9 mouse cellular contexts compared by ENCODE assay signal in genomic region chr17:27087426-27087825, GRCm38 (mm10). TPM values are rescaled to one million over a fixed set of nuclear protein-coding genes. Genes with fewer than 3 reads are reported as not detected.
DNase-seq lines count a peak whose midpoint lies in the region; ATAC-seq and TF ChIP-seq lines count a peak whose summit lies in the region.
"Had no signal": no experiment of that assay in that cellular context is flagged by ENCODE, and none has a peak within 500 bp of the region (broad histone marks: within the 10 kb centered on the region; RNA-seq: fewer than 3 reads in every experiment).

No protein-coding gene starts in this region.

- H3K36me3 ChIP-seq in kidney, adult 2 months (ENCODE audit: control insufficient read depth, insufficient read depth, low read length): no peaks in the 10 kb centered on the region
- H3K36me3 ChIP-seq in E14TG2a.4 (ENCODE audit: insufficient read depth, low read length): peaks cover 84% of the 10 kb centered on the region
- peaks cover 2% of the 10 kb centered on the region; the same call in 1 of the 2 replicates for H3K36me3 ChIP-seq in lung, embryonic 16.5 days (ENCODE audit: control insufficient read depth, insufficient read depth, low read length)

- H3K9ac ChIP-seq in lung, embryonic 16.5 days (ENCODE audit: low read length): no peak overlapping the region

- no peak overlapping the region for H3K4me2 ChIP-seq in lung, embryonic 16.5 days (ENCODE audit: low read depth, low read length)

- 49% methylated on average over 12 of the region's 12 CpGs for WGBS in kidney, adult 2 months
- WGBS in lung, embryonic 16.5 days: 40% methylated on average over 12 of the region's 12 CpGs

- no peak for TF ChIP-seq POLR2A in kidney, adult 2 months (IDR thresholded peaks at IDR 0.05; ENCODE audit: low read depth, low read length)

- no peaks in the 10 kb centered on the region for H3K9me3 ChIP-seq in E14TG2a.4 (ENCODE audit: low read length)
- H3K9me3 ChIP-seq in lung, embryonic 16.5 days (ENCODE audit: control insufficient read depth, low read length): 0 out of 2 replicates have a peak, but pooled peaks cover 2% of the 10 kb centered on the region

- 0 out of 2 replicates have a peak, but pooled peaks have one; percentile 20 for ATAC-seq in lung, embryonic 16.5 days (ENCODE audit: low read depth)

- no peaks in the 10 kb centered on the region for H3K27me3 ChIP-seq in kidney, adult 2 months (replicated peaks; ENCODE audit: control insufficient read depth, insufficient read depth, low read length)
- no peaks in the 10 kb centered on the region for H3K27me3 ChIP-seq in E14TG2a.4 (ENCODE audit: insufficient read depth, low read length)
- no peaks in the 10 kb centered on the region for H3K27me3 ChIP-seq in lung, embryonic 16.5 days (ENCODE audit: control insufficient read depth, insufficient read depth, low read depth, low read length)

- peak; percentile 16 for DNase-seq in kidney, adult 2 months
- no peak for DNase-seq in kidney, adult 11 months
- DNase-seq in adrenal gland, postnatal 25 days: peak; percentile 41
- peak; percentile 71 for DNase-seq in thymus, postnatal 25 days
- no peak for DNase-seq in right cerebral cortex, postnatal 10 days (ENCODE audit: low spot score in 2 of 2)
- DNase-seq in urinary bladder, postnatal 36 days (ENCODE audit: low spot score in 2 of 2): no peak

- peak; percentile 53 for TF ChIP-seq CTCF in kidney, adult 2 months (conservative IDR thresholded peaks at IDR 0.05; ENCODE audit: insufficient read depth, insufficient read length, low read depth, low read length)
- TF ChIP-seq CTCF in E14TG2a.4 (conservative IDR thresholded peaks at IDR 0.05; ENCODE audit: low read length): peak; percentile 57

- H3K4me3 ChIP-seq in kidney, adult 2 months (ENCODE audit: insufficient read depth, low read depth, low read length): no peak overlapping the region
- H3K4me3 ChIP-seq in E14TG2a.4 (replicated peaks; ENCODE audit: low read length): peak overlapping the region; percentile 75
- H3K4me3 ChIP-seq in lung, embryonic 16.5 days (ENCODE audit: low read length): no peak overlapping the region

- no peak overlapping the region for H3K27ac ChIP-seq in kidney, adult 2 months (ENCODE audit: insufficient read depth, low read depth, low read length)
- no peak overlapping the region for H3K27ac ChIP-seq in lung, embryonic 16.5 days (ENCODE audit: low read length)
- H3K27ac ChIP-seq: macrophage had no signal

- no peaks in the 10 kb centered on the region for H3K4me1 ChIP-seq in kidney, adult 2 months (ENCODE audit: control insufficient read depth, insufficient read depth, low read length)
- H3K4me1 ChIP-seq in E14TG2a.4 (replicated peaks; ENCODE audit: low read depth, low read length): peaks cover 80% of the 10 kb centered on the region
- peaks cover 5% of the 10 kb centered on the region; the same call in 1 of the 2 replicates for H3K4me1 ChIP-seq in lung, embryonic 16.5 days (replicated peaks; ENCODE audit: control insufficient read depth, insufficient read depth, low read length)

RNA-seq across cellular contexts. Expression of gene Itpr3, which starts 30.3 kb away (rescaled TPM):
- polyA plus RNA-seq in kidney, adult 2 months (2012; rRNA removed): 4.4 and 6.9 TPM in 2 replicates
- 6.1 and 7.4 TPM in 2 replicates for total RNA-seq in adrenal gland, postnatal 25 days (2021)
- polyA plus RNA-seq in lung, embryonic 16.5 days (2015; fragmentation: Nextera tagmentation; extraction: Ambion mirVana): 6.1 TPM in 2 replicates

RNA-seq across cellular contexts. Expression of gene Uqcc2, which starts 46.3 kb away (rescaled TPM):
- polyA plus RNA-seq in kidney, adult 2 months (2012; rRNA removed): 208 and 218 TPM in 2 replicates
- total RNA-seq in adrenal gland, postnatal 25 days (2021): 212 and 245 TPM in 2 replicates
- 248 and 255 TPM in 2 replicates for polyA plus RNA-seq in lung, embryonic 16.5 days (2015; fragmentation: Nextera tagmentation; extraction: Ambion mirVana)

RNA-seq across cellular contexts. Expression of gene Bak1, which starts 58.6 kb away (rescaled TPM):
- 36.6 and 39.4 TPM in 2 replicates for polyA plus RNA-seq in kidney, adult 2 months (2012; rRNA removed)
- 35.7 and 43.8 TPM in 2 replicates for total RNA-seq in adrenal gland, postnatal 25 days (2021)
- 7.8 and 8.1 TPM in 2 replicates for polyA plus RNA-seq in lung, embryonic 16.5 days (2015; fragmentation: Nextera tagmentation; extraction: Ambion mirVana)

Comparison
In these comparisons a context has a peak if more than half of its experiments do, and no peak if none do; other contexts are left out.
1. DNase-seq: peak in kidney, adult 2 months (single experiment), adrenal gland, postnatal 25 days (single experiment) and thymus, postnatal 25 days (single experiment); none in kidney, adult 11 months (single experiment), right cerebral cortex, postnatal 10 days (0 of 2) and urinary bladder, postnatal 36 days (0 of 2).